Mouse (Mus musculus): ENCODE data around the gene Ehd2.

- no peak for TF ChIP-seq TAL1 (IDR thresholded peaks at IDR 0.05; ENCODE audit: low read length)
- no peak for TF ChIP-seq GATA1 (IDR thresholded peaks at IDR 0.05; ENCODE audit: low read length)
Observed at GRCm38 (mm10) chr7:15907971-15908590, 59.3 kb downstream of the Ehd2 start.

Data from erythroblast, embryonic 14.5 days (primary cell).